Mouse (Mus musculus): ENCODE data around the gene Tmem151b. TPM values are rescaled to one million over a fixed set of nuclear protein-coding genes. Genes with fewer than 3 reads are reported as not detected.

Tmem151b gene
- total RNA-seq, 2 experiments from 2014 or later, result 0.13 to 0.23 TPM

- peak; percentile 83 to 92 for DNase-seq
Measured at GRCm38 (mm10) chr17:45584096-45584896, 34.8 kb upstream of the Tmem151b start.

- no peak for DNase-seq
Measured at GRCm38 (mm10) chr17:45582715-45583355, 33.4 kb upstream of the Tmem151b start.

- no peak for DNase-seq
Measured at GRCm38 (mm10) chr17:45582188-45582587, 32.7 kb upstream of the Tmem151b start.

- DNase-seq, result peak; percentile 68 to 78
Measured at GRCm38 (mm10) chr17:45581567-45581983, 32.1 kb upstream of the Tmem151b start.

GRCm38 (mm10) chr17:45580958-45581477 lies 31.5 kb upstream of the Tmem151b start:
- DNase-seq, result peak; percentile 62

GRCm38 (mm10) chr17:45579554-45579953 lies 30.1 kb upstream of the Tmem151b start:
- DNase-seq, result no peak

GRCm38 (mm10) chr17:45578843-45579242 lies 29.4 kb upstream of the Tmem151b start:
- DNase-seq, result peak in 1 of 2 experiments; percentile 51

GRCm38 (mm10) chr17:45578242-45578641 lies 28.8 kb upstream of the Tmem151b start:
- DNase-seq, result no peak

GRCm38 (mm10) chr17:45575123-45575897 lies 25.8 kb upstream of the Tmem151b start:
- DNase-seq, result no peak

- peak; percentile 84 to 86 for DNase-seq
Measured at GRCm38 (mm10) chr17:45574129-45574761, 24.8 kb upstream of the Tmem151b start.

- DNase-seq, result peak; percentile 97 to 99
Measured at GRCm38 (mm10) chr17:45573780-45574123, 24.3 kb upstream of the Tmem151b start.

- DNase-seq, result peak; percentile 99
Measured at GRCm38 (mm10) chr17:45573087-45573779, 23.8 kb upstream of the Tmem151b start, which contains the start of gene Hsp90ab1. Gene Hsp90ab1 (minus strand): TSS chr17:45573271.

- DNase-seq, result peak; percentile 83 to 88
Measured at GRCm38 (mm10) chr17:45572103-45573086, 22.9 kb upstream of the Tmem151b start.

- no peak for DNase-seq
Measured at GRCm38 (mm10) chr17:45569999-45570398, 20.5 kb upstream of the Tmem151b start.

GRCm38 (mm10) chr17:45568990-45569389 lies 19.5 kb upstream of the Tmem151b start:
- no peak for DNase-seq

- no peak for DNase-seq
Measured at GRCm38 (mm10) chr17:45567162-45567601, 17.7 kb upstream of the Tmem151b start.

- no peak for DNase-seq
Measured at GRCm38 (mm10) chr17:45566360-45567161, 17.1 kb upstream of the Tmem151b start.

- no peak for DNase-seq
Measured at GRCm38 (mm10) chr17:45566031-45566359, 16.5 kb upstream of the Tmem151b start.

- no peak for DNase-seq
Measured at GRCm38 (mm10) chr17:45565103-45565502, 15.6 kb upstream of the Tmem151b start.

Data from adrenal gland, postnatal 36 days (tissue).